Mouse (Mus musculus): ENCODE results near the gene Eif2s3x.

Eif2s3x gene

GRCm38 (mm10) chrX:94212597-94213321 is at the start of gene Eif2s3x:
Gene Eif2s3x (minus strand): TSS chrX:94212862.
- DNase-seq (ENCODE audit: low spot score), result peak; percentile 90

GRCm38 (mm10) chrX:94235601-94236000 is 22.9 kb upstream of the Eif2s3x start:
- DNase-seq (ENCODE audit: low spot score), result peak; percentile 9

- peak; percentile 31 for DNase-seq (ENCODE audit: low spot score)
Measured at GRCm38 (mm10) chrX:94235190-94235555, 22.5 kb upstream of the Eif2s3x start.

- DNase-seq (ENCODE audit: low spot score), result peak; percentile 79
Measured at GRCm38 (mm10) chrX:94234532-94235189, 22.0 kb upstream of the Eif2s3x start, which contains the start of gene Klhl15. Gene Klhl15 (plus strand): TSS chrX:94234599.

- no peak for DNase-seq (ENCODE audit: low spot score)
Measured at GRCm38 (mm10) chrX:94233936-94234531, 21.4 kb upstream of the Eif2s3x start.

GRCm38 (mm10) chrX:94233432-94233831 is 20.8 kb upstream of the Eif2s3x start:
- DNase-seq (ENCODE audit: low spot score), result no peak

- DNase-seq (ENCODE audit: low spot score), result no peak
Measured at GRCm38 (mm10) chrX:94213384-94213783, 722 bp upstream of the Eif2s3x start.

GRCm38 (mm10) chrX:94212264-94212596 is 432 bp downstream of the Eif2s3x start:
- no peak for DNase-seq (ENCODE audit: low spot score)

- peak; percentile 33 for DNase-seq (ENCODE audit: low spot score)
Measured at GRCm38 (mm10) chrX:94197789-94198188, 14.9 kb downstream of the Eif2s3x start.

GRCm38 (mm10) chrX:94193901-94194300 is 18.8 kb downstream of the Eif2s3x start:
- DNase-seq (ENCODE audit: low spot score), result peak; percentile 56

GRCm38 (mm10) chrX:94185156-94185555 is 27.5 kb downstream of the Eif2s3x start:
- DNase-seq (ENCODE audit: low spot score), result peak; percentile 46

- no peak for DNase-seq (ENCODE audit: low spot score)
Measured at GRCm38 (mm10) chrX:94183814-94184213, 28.8 kb downstream of the Eif2s3x start.

GRCm38 (mm10) chrX:94177715-94178340 is 34.8 kb downstream of the Eif2s3x start:
- peak; percentile 93 for DNase-seq (ENCODE audit: low spot score)

- DNase-seq (ENCODE audit: low spot score), result no peak
Measured at GRCm38 (mm10) chrX:94169348-94169747, 43.3 kb downstream of the Eif2s3x start.

GRCm38 (mm10) chrX:94152251-94152830 is 60.3 kb downstream of the Eif2s3x start:
- DNase-seq (ENCODE audit: low spot score), result no peak

GRCm38 (mm10) chrX:94150471-94150870 is 62.2 kb downstream of the Eif2s3x start:
- DNase-seq (ENCODE audit: low spot score), result no peak

GRCm38 (mm10) chrX:94142004-94142771 is 70.5 kb downstream of the Eif2s3x start:
- no peak for DNase-seq (ENCODE audit: low spot score)

GRCm38 (mm10) chrX:94140080-94140479 is 72.6 kb downstream of the Eif2s3x start:
- DNase-seq (ENCODE audit: low spot score), result no peak
